Mouse (Mus musculus): ENCODE measurements at regions not wholly inside any gene's neighbourhood (a gene's known extent, or its start where the extent isn't known, plus 50 kb on each side); places are given as distances from the start of the nearest gene placed in this dataset.
A peak's percentile ranks its signal among the peaks of the same experiment; 100 is the strongest.

DNA sequence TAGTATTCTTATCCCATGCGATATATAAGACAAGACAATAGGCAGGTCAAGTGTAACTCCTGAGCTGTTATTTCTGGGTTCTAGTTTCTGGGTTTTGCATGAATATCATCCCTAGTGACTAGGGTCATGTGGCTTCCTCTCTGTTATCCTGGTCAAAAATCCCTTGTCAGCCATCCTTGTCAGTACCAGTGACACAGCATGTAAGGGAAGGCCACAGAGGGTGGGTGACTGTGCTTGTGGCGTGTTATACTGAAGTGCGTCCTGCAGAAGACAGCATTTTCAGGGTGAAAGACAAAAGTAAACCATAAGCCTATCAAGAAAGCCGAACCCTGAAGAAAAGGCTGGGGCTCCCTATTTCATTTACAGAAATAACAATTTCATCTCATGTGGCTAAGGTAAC lies 50.7 kb upstream of the Echdc3 start:
- DNase-seq (ENCODE audit: low spot score): no peak
- H3K4me1 ChIP-seq: peaks cover 31% of the 10 kb centered on the region
- H3K27ac ChIP-seq (replicated peaks): no peak overlapping the region
- WGBS: 96% methylated on average over 4 of the region's 4 CpGs
- peaks cover 10% of the 10 kb centered on the region for H3K9me3 ChIP-seq (replicated peaks)
- H3K4me3 ChIP-seq: no peak overlapping the region
- peaks cover 36% of the 10 kb centered on the region for H3K27me3 ChIP-seq (ENCODE audit: low read depth, poor library complexity, severe bottlenecking)
- H3K36me3 ChIP-seq: no peaks in the 10 kb centered on the region

DNA sequence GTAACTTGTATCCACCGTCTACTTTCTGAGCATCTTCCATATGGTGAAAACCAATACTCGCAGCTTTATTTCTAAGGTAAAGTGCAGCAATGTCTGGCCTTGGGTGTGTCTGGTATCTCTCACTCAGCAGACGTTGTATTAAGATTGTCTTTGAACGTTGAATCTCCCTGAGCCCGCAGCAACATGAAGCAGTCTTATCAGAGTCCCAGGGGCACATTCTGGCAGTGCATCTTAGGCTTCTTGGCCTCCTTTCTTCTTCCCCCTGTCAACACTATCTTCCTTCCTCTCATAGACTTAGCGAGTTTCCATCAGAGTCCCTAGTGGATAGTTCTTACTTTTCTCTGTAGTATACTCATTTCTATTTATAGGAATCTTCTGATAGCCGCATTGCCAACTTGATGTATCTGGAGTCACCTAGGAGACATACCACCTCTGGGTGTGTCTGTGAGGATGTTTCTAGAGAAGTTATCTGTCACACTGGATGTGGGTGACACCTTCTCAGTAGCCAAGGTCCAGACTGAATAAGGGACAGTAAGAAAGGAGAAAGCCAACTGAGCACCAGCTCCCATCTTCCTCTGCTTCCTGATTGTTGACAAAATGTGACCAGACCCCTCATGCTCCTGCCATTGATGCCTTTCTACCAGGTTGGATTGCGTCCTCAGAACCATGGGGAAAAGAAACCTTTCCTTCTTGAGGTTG lies 51.4 kb upstream of the Echdc3 start:
- peaks cover 29% of the 10 kb centered on the region for H3K27me3 ChIP-seq (ENCODE audit: low read depth, poor library complexity, severe bottlenecking)
- no peak overlapping the region; the same call in 1 of the 2 replicates for H3K27ac ChIP-seq (replicated peaks)
- no peaks in the 10 kb centered on the region for H3K36me3 ChIP-seq
- peaks cover 10% of the 10 kb centered on the region for H3K9me3 ChIP-seq (replicated peaks)
- no peak for DNase-seq (ENCODE audit: low spot score)
- peaks cover 31% of the 10 kb centered on the region for H3K4me1 ChIP-seq
- WGBS: 91% methylated on average over 8 of the region's 8 CpGs
- no peak overlapping the region for H3K4me3 ChIP-seq

DNA sequence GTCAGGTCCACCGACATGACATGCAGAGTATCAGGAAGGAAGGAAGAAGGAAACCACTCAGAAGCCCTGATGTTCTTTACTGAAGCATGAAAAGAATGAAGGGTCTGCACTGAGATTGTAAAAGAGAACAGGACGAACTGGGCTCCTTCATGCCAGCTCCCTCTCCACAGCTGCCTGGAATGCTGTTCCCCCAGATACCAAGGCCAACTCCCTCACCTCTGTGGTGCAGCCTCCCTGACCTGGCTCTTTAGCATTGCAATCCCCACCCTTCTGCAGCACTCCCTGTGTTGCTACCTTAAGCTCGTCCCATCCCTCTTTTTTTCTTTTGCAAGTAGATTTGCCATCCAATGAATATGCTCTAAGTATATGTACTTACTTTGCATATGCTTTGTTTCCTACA lies 52.3 kb upstream of the Echdc3 start:
- no peak overlapping the region for H3K4me3 ChIP-seq
- H3K36me3 ChIP-seq: no peaks in the 10 kb centered on the region
- peaks cover 6% of the 10 kb centered on the region for H3K9me3 ChIP-seq (replicated peaks)
- no peak for DNase-seq (ENCODE audit: low spot score)
- H3K27me3 ChIP-seq (ENCODE audit: low read depth, poor library complexity, severe bottlenecking): peaks cover 20% of the 10 kb centered on the region
- 81% methylated on average over 3 of the region's 3 CpGs for WGBS
- H3K27ac ChIP-seq (replicated peaks): no peak overlapping the region; the same call in none of the 2 replicates
- H3K4me1 ChIP-seq: peaks cover 31% of the 10 kb centered on the region

- H3K36me3 ChIP-seq: no peaks in the 10 kb centered on the region
- H3K4me1 ChIP-seq: peaks cover 21% of the 10 kb centered on the region
- 75% methylated on average over 6 of the region's 6 CpGs for WGBS
- H3K4me3 ChIP-seq: no peak overlapping the region
- H3K27me3 ChIP-seq (ENCODE audit: low read depth, poor library complexity, severe bottlenecking): peaks cover 19% of the 10 kb centered on the region
- H3K27ac ChIP-seq (replicated peaks): peak overlapping the region; percentile 64
- DNase-seq (ENCODE audit: low spot score): no peak
- H3K9me3 ChIP-seq (replicated peaks): no peaks in the 10 kb centered on the region; the same call in 1 of the 2 replicates
Observed at GRCm38 (mm10) chr2:6267066-6267465, 54.2 kb upstream of the Echdc3 start.

GRCm38 (mm10) chr2:6267537-6267936 lies 54.7 kb upstream of the Echdc3 start:
- peak overlapping the region; percentile 64 for H3K27ac ChIP-seq (replicated peaks)
- no peak for DNase-seq (ENCODE audit: low spot score)
- H3K9me3 ChIP-seq (replicated peaks): no peaks in the 10 kb centered on the region; the same call in 1 of the 2 replicates
- WGBS: 48% methylated on average over 9 of the region's 9 CpGs
- no peaks in the 10 kb centered on the region for H3K36me3 ChIP-seq
- H3K4me3 ChIP-seq: no peak overlapping the region
- peaks cover 19% of the 10 kb centered on the region for H3K27me3 ChIP-seq (ENCODE audit: low read depth, poor library complexity, severe bottlenecking)
- peaks cover 18% of the 10 kb centered on the region for H3K4me1 ChIP-seq

DNA sequence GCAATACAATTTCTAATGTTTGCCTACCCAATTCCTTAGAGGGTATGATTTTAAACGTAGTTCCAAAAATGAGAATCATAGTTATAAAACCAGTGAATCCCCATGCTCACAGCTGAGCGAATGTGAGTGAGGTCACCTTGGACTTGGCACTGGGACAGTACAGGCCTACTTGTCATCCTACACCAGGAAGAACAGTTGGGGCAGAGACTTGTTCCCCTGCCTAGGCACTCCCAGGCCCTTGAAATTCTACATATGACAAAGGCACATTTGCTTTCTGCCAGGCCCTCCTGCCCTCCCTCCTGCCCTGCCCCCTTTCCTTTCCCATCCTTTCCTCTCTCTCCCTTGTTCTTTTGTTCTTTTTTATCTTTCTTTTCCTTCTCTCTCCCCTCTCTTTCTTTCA lies 50.0 kb upstream of the Usp6nl start:
- no peak overlapping the region for H3K4me3 ChIP-seq
- DNase-seq (ENCODE audit: low spot score): no peak
- H3K36me3 ChIP-seq: no peaks in the 10 kb centered on the region
- H3K27ac ChIP-seq (replicated peaks): 0 out of 2 replicates have a peak overlapping the region, but pooled peaks have one; percentile 2
- no peaks in the 10 kb centered on the region for H3K9me3 ChIP-seq (replicated peaks)
- whole genome bisulfite sequencing: 100% methylated on average over 2 of the region's 2 CpGs
- no peaks in the 10 kb centered on the region for H3K27me3 ChIP-seq (ENCODE audit: low read depth, poor library complexity, severe bottlenecking)
- H3K4me1 ChIP-seq: peaks cover 17% of the 10 kb centered on the region
